Mouse (Mus musculus) mouse embryonic stem cell (cell line): ENCODE measurements around the gene Setd2.

Source experiments
- in situ Hi-C, 2 experiments: fragments of 300-500 bp; cut with MboI; formaldehyde crosslinking; loops; 1 replicate in 1 of 2; 3 replicates in 1 of 2; pipeline ENCODE4 v1.14.3; 2019 to 2020; ENCODE audit warnings: low sequenced_read_pairs in 2 of 2, low pct_unique_long_range_greater_than_20kb in 1 of 2, mixed read lengths in 1 of 2; ENCODE audit not compliant: unreplicated experiment in 1 of 2

Gene Setd2

GRCm38 (mm10) chr9:110649775-110650174 is 117.4 kb downstream of the Setd2 start:
- in situ Hi-C loops, result no loop called here

- in situ Hi-C loops, result no loop called here
Observed at GRCm38 (mm10) chr9:110651931-110652722, 119.7 kb downstream of the Setd2 start.

GRCm38 (mm10) chr9:110652963-110653654 is 120.7 kb downstream of the Setd2 start:
- in situ Hi-C loops, result no loop called here

- in situ Hi-C loops, result no loop called here
Observed at GRCm38 (mm10) chr9:110653655-110654461, 121.5 kb downstream of the Setd2 start, which contains the start of gene Nbeal2. TSS of gene Nbeal2 (minus strand) at chr9:110654161.

GRCm38 (mm10) chr9:110654726-110655650 is 122.6 kb downstream of the Setd2 start:
- in situ Hi-C loops, result no loop called here

GRCm38 (mm10) chr9:110655651-110656007 is 123.2 kb downstream of the Setd2 start:
- in situ Hi-C loops, result no loop called here

GRCm38 (mm10) chr9:110656249-110657221 is 124.1 kb downstream of the Setd2 start, which contains the start of gene Ccdc12:
TSS of gene Ccdc12 (plus strand) at chr9:110656503.
- in situ Hi-C loops, result no loop called here

GRCm38 (mm10) chr9:110657474-110658078 is 125.2 kb downstream of the Setd2 start:
- in situ Hi-C loops, result no loop called here

- in situ Hi-C loops, result no loop called here
Observed at GRCm38 (mm10) chr9:110659521-110659920, 127.1 kb downstream of the Setd2 start.

- in situ Hi-C loops, result no loop called here
Observed at GRCm38 (mm10) chr9:110660208-110660607, 127.8 kb downstream of the Setd2 start.

GRCm38 (mm10) chr9:110660856-110661612 is 128.6 kb downstream of the Setd2 start:
- in situ Hi-C loops, result no loop called here

- in situ Hi-C loops, result no loop called here
Observed at GRCm38 (mm10) chr9:110662844-110663243, 130.4 kb downstream of the Setd2 start.

- in situ Hi-C loops, result no loop called here
Observed at GRCm38 (mm10) chr9:110665912-110666311, 133.5 kb downstream of the Setd2 start.

- in situ Hi-C loops, result no loop called here
Observed at GRCm38 (mm10) chr9:110666374-110666773, 134.0 kb downstream of the Setd2 start.

- in situ Hi-C loops, result no loop called here
Observed at GRCm38 (mm10) chr9:110667219-110667836, 134.9 kb downstream of the Setd2 start.
